Mouse (Mus musculus) left cerebral cortex, postnatal 14 days (tissue): ENCODE measurements around the gene Rai1. TPM values are rescaled to one million over a fixed set of nuclear protein-coding genes. Genes with fewer than 3 reads are reported as not detected.

Experiments used
- DNase-seq, 2 experiments: peaks; one replicate each; pipeline ENCODE4 v3.0.0; 2021 to 2022; ENCODE audit warnings: low spot score in 2 of 2, mixed read lengths in 1 of 2
- intact Hi-C: fragments of 180-260 bp; cut with DNase I; formaldehyde crosslinking; loops from one replicate; pipeline ENCODE4 v1.15.1; 2025
- total RNA-seq, 2 experiments: library from RNA; stranded (reverse); gene quantifications; 2 replicates each; pipeline ENCODE4 v1.2.3; 2021

Rai1 gene
- total RNA-seq, 2 experiments from 2014 or later, result 58.8 to 60.5 TPM

GRCm38 (mm10) chr11:60153936-60154335 lies 49.1 kb downstream of the Rai1 start:
- intact Hi-C loops, result no loop called here
- no peak for DNase-seq

- DNase-seq, result no peak
- intact Hi-C loops, result no loop called here
Measured at GRCm38 (mm10) chr11:60155690-60156089, 50.9 kb downstream of the Rai1 start.

GRCm38 (mm10) chr11:60158271-60158670 lies 53.5 kb downstream of the Rai1 start:
- intact Hi-C loops, result no loop called here
- DNase-seq, result no peak

- DNase-seq, result no peak
- intact Hi-C loops, result no loop called here
Measured at GRCm38 (mm10) chr11:60159955-60160354, 55.1 kb downstream of the Rai1 start.

GRCm38 (mm10) chr11:60160454-60161114 lies 55.8 kb downstream of the Rai1 start:
- intact Hi-C loops, result no loop called here
- no peak for DNase-seq

- intact Hi-C loops, result no loop called here
- no peak for DNase-seq
Measured at GRCm38 (mm10) chr11:60161146-60161874, 56.5 kb downstream of the Rai1 start.

GRCm38 (mm10) chr11:60162547-60162946 lies 57.7 kb downstream of the Rai1 start:
- intact Hi-C loops, result no loop called here
- DNase-seq, result no peak

- no peak for DNase-seq
- intact Hi-C loops, result no loop called here
Measured at GRCm38 (mm10) chr11:60163362-60163761, 58.5 kb downstream of the Rai1 start.

GRCm38 (mm10) chr11:60164450-60164849 lies 59.6 kb downstream of the Rai1 start:
- no peak for DNase-seq
- intact Hi-C loops, result no loop called here

- intact Hi-C loops, result no loop called here
- DNase-seq, result no peak
Measured at GRCm38 (mm10) chr11:60165076-60165475, 60.3 kb downstream of the Rai1 start.

GRCm38 (mm10) chr11:60168780-60169179 lies 64.0 kb downstream of the Rai1 start:
- DNase-seq, result no peak
- intact Hi-C loops, result no loop called here

- no peak for DNase-seq
- intact Hi-C loops, result no loop called here
Measured at GRCm38 (mm10) chr11:60172074-60172473, 67.3 kb downstream of the Rai1 start.

- DNase-seq, result no peak
- intact Hi-C loops, result no loop called here
Measured at GRCm38 (mm10) chr11:60173606-60174184, 68.9 kb downstream of the Rai1 start.

GRCm38 (mm10) chr11:60175371-60176181 lies 70.8 kb downstream of the Rai1 start:
- intact Hi-C loops, result loop anchor here (2.0 to 5.0 kb wide), 2 partner anchors 33 to 71 kb away; partner anchors contain the start of gene Rai1
- DNase-seq, result peak; percentile 83 to 86

- peak; percentile 68 to 84 for DNase-seq
- intact Hi-C loops, result loop anchor here (2.0 to 5.0 kb wide), 2 partner anchors 34 to 72 kb away; partner anchors contain the start of gene Rai1
Measured at GRCm38 (mm10) chr11:60176182-60176974, 71.6 kb downstream of the Rai1 start.

- intact Hi-C loops, result loop anchor here (2.0 to 5.0 kb wide), 2 partner anchors 35 to 72 kb away; partner anchors contain the start of gene Rai1
- peak; percentile 76 to 83 for DNase-seq
Measured at GRCm38 (mm10) chr11:60176975-60177657, 72.3 kb downstream of the Rai1 start.

- intact Hi-C loops, result loop anchor here (5.0 kb wide), 1 partner anchor 36 kb away; no protein-coding TSS in a partner anchor
- DNase-seq, result no peak
Measured at GRCm38 (mm10) chr11:60178005-60178404, 73.2 kb downstream of the Rai1 start.

- no peak for DNase-seq
- intact Hi-C loops, result loop anchor here (5.0 kb wide), 1 partner anchor 36 kb away; no protein-coding TSS in a partner anchor
Measured at GRCm38 (mm10) chr11:60178506-60178905, 73.7 kb downstream of the Rai1 start.
